Mouse (Mus musculus): ENCODE results near the gene Cnih1. TPM values are rescaled to one million over a fixed set of nuclear protein-coding genes. Genes with fewer than 3 reads are reported as not detected.

The Cnih1 gene
- polyA plus RNA-seq, 1 experiment from 2014 or later = 203 TPM

GRCm38 (mm10) chr14:46779217-46779616 is 9.0 kb downstream of the Cnih1 start:
- no peak for ATAC-seq
- Histone ChIP-seq H3K36me3 (ENCODE audit: control insufficient read depth, insufficient read depth, low read length) (peaks cover 41% of the 10 kb centered on the region), H3K27me3 (replicated peaks; ENCODE audit: control insufficient read depth, insufficient read depth, low read length) (no peaks in the 10 kb centered on the region), H3K4me3 (ENCODE audit: low read length) (no peak overlapping the region), H3K9me3 (ENCODE audit: control insufficient read depth, low read length) (0 out of 2 replicates have a peak, but pooled peaks cover 3% of the 10 kb centered on the region), H3K9ac (ENCODE audit: low read depth, low read length) (no peak overlapping the region), H3K27ac (ENCODE audit: low read depth, low read length) (no peak overlapping the region), H3K4me2 (ENCODE audit: low read length) (no peak overlapping the region), H3K4me1 (ENCODE audit: control insufficient read depth, insufficient read depth, low read depth, low read length) (no peaks in the 10 kb centered on the region)
- WGBS = 95% methylated on average over 7 of the region's 7 CpGs

GRCm38 (mm10) chr14:46778756-46779155 is 9.5 kb downstream of the Cnih1 start:
- no peaks in the 10 kb centered on the region for H3K27me3 ChIP-seq (replicated peaks; ENCODE audit: control insufficient read depth, insufficient read depth, low read length)
- H3K9me3 ChIP-seq (ENCODE audit: control insufficient read depth, low read length) = 0 out of 2 replicates have a peak, but pooled peaks cover 3% of the 10 kb centered on the region
- no peak for ATAC-seq
- WGBS = 96% methylated on average over 9 of the region's 9 CpGs
- peaks cover 41% of the 10 kb centered on the region for H3K36me3 ChIP-seq (ENCODE audit: control insufficient read depth, insufficient read depth, low read length)
- no peak overlapping the region for H3K27ac ChIP-seq (ENCODE audit: low read depth, low read length)
- H3K4me1 ChIP-seq (ENCODE audit: control insufficient read depth, insufficient read depth, low read depth, low read length) = no peaks in the 10 kb centered on the region
- no peak overlapping the region for H3K9ac ChIP-seq (ENCODE audit: low read depth, low read length)
- H3K4me2 ChIP-seq (ENCODE audit: low read length) = no peak overlapping the region
- no peak overlapping the region for H3K4me3 ChIP-seq (ENCODE audit: low read length)

- Histone ChIP-seq H3K4me3 (ENCODE audit: low read length) (no peak overlapping the region), H3K36me3 (ENCODE audit: control insufficient read depth, insufficient read depth, low read length) (peaks cover 12% of the 10 kb centered on the region; the same call in 1 of the 2 replicates), H3K4me1 (ENCODE audit: control insufficient read depth, insufficient read depth, low read depth, low read length) (no peaks in the 10 kb centered on the region), H3K27me3 (replicated peaks; ENCODE audit: control insufficient read depth, insufficient read depth, low read length) (no peaks in the 10 kb centered on the region), H3K4me2 (ENCODE audit: low read length) (no peak overlapping the region), H3K9ac (ENCODE audit: low read depth, low read length) (no peak overlapping the region; the same call in 1 of the 2 replicates), H3K27ac (ENCODE audit: low read depth, low read length) (no peak overlapping the region), H3K9me3 (ENCODE audit: control insufficient read depth, low read length) (no peaks in the 10 kb centered on the region)
- WGBS = 84% methylated on average over 6 of the region's 6 CpGs
- ATAC-seq = no peak
Measured at GRCm38 (mm10) chr14:46770036-46770435, 18.2 kb downstream of the Cnih1 start.

- Histone ChIP-seq H3K4me3 (ENCODE audit: low read length) (no peak overlapping the region), H3K36me3 (ENCODE audit: control insufficient read depth, insufficient read depth, low read length) (peaks cover 8% of the 10 kb centered on the region), H3K4me1 (ENCODE audit: control insufficient read depth, insufficient read depth, low read depth, low read length) (no peaks in the 10 kb centered on the region), H3K9me3 (ENCODE audit: control insufficient read depth, low read length) (no peaks in the 10 kb centered on the region), H3K27ac (ENCODE audit: low read depth, low read length) (no peak overlapping the region), H3K27me3 (replicated peaks; ENCODE audit: control insufficient read depth, insufficient read depth, low read length) (no peaks in the 10 kb centered on the region), H3K4me2 (ENCODE audit: low read length) (no peak overlapping the region), H3K9ac (ENCODE audit: low read depth, low read length) (no peak overlapping the region)
- ATAC-seq = no peak
- 69% methylated on average over 12 of the region's 12 CpGs for WGBS
Measured at GRCm38 (mm10) chr14:46767116-46767515, 21.1 kb downstream of the Cnih1 start.

GRCm38 (mm10) chr14:46761186-46761585 is 27.0 kb downstream of the Cnih1 start:
- ATAC-seq = no peak
- H3K4me2 ChIP-seq (ENCODE audit: low read length) = peak overlapping the region; percentile 97
- no peaks in the 10 kb centered on the region for H3K27me3 ChIP-seq (replicated peaks; ENCODE audit: control insufficient read depth, insufficient read depth, low read length)
- H3K36me3 ChIP-seq (ENCODE audit: control insufficient read depth, insufficient read depth, low read length) = peaks cover 2% of the 10 kb centered on the region; the same call in 1 of the 2 replicates
- peak overlapping the region; percentile 80; the same call in 1 of the 2 replicates for H3K9ac ChIP-seq (ENCODE audit: low read depth, low read length)
- peaks cover 6% of the 10 kb centered on the region for H3K4me1 ChIP-seq (ENCODE audit: control insufficient read depth, insufficient read depth, low read depth, low read length)
- 42% methylated on average over 6 of the region's 6 CpGs for WGBS
- peak overlapping the region; percentile 84 for H3K4me3 ChIP-seq (ENCODE audit: low read length)
- H3K27ac ChIP-seq (ENCODE audit: low read depth, low read length) = no peak overlapping the region
- H3K9me3 ChIP-seq (ENCODE audit: control insufficient read depth, low read length) = no peaks in the 10 kb centered on the region

- peaks cover 2% of the 10 kb centered on the region; the same call in 1 of the 2 replicates for H3K36me3 ChIP-seq (ENCODE audit: control insufficient read depth, insufficient read depth, low read length)
- no peaks in the 10 kb centered on the region for H3K27me3 ChIP-seq (replicated peaks; ENCODE audit: control insufficient read depth, insufficient read depth, low read length)
- H3K9me3 ChIP-seq (ENCODE audit: control insufficient read depth, low read length) = no peaks in the 10 kb centered on the region
- peak; percentile 100 for ATAC-seq
- peaks cover 6% of the 10 kb centered on the region for H3K4me1 ChIP-seq (ENCODE audit: control insufficient read depth, insufficient read depth, low read depth, low read length)
- H3K9ac ChIP-seq (ENCODE audit: low read depth, low read length) = peak within 1 kb of the TSS; percentile 80
- WGBS = under 1% methylated on average over 54 of the region's 54 CpGs
- H3K27ac ChIP-seq (ENCODE audit: low read depth, low read length) = no peak within 1 kb of the TSS
- peak within 1 kb of the TSS; percentile 97 for H3K4me2 ChIP-seq (ENCODE audit: low read length)
- H3K4me3 ChIP-seq (ENCODE audit: low read length) = peak within 1 kb of the TSS; percentile 84
Measured at GRCm38 (mm10) chr14:46760355-46761029, 27.7 kb downstream of the Cnih1 start, which contains the start of gene Cdkn3. Gene Cdkn3, plus strand, starts transcription at chr14:46760541.

GRCm38 (mm10) chr14:46759970-46760354 is 28.2 kb downstream of the Cnih1 start:
- no peak; the same call in 1 of the 2 replicates for ATAC-seq
- 3% methylated on average over 7 of the region's 7 CpGs for WGBS

GRCm38 (mm10) chr14:46757736-46758135 is 30.5 kb downstream of the Cnih1 start:
- Histone ChIP-seq H3K4me2 (ENCODE audit: low read length) (no peak overlapping the region), H3K27ac (ENCODE audit: low read depth, low read length) (no peak overlapping the region), H3K36me3 (ENCODE audit: control insufficient read depth, insufficient read depth, low read length) (no peaks in the 10 kb centered on the region), H3K9me3 (ENCODE audit: control insufficient read depth, low read length) (no peaks in the 10 kb centered on the region), H3K4me3 (ENCODE audit: low read length) (no peak overlapping the region), H3K27me3 (replicated peaks; ENCODE audit: control insufficient read depth, insufficient read depth, low read length) (no peaks in the 10 kb centered on the region), H3K4me1 (ENCODE audit: control insufficient read depth, insufficient read depth, low read depth, low read length) (peaks cover 6% of the 10 kb centered on the region), H3K9ac (ENCODE audit: low read depth, low read length) (no peak overlapping the region)
- no peak for ATAC-seq
- WGBS = 51% methylated on average over 9 of the region's 9 CpGs

More at GRCm38 (mm10) chr14:46759970-46760354, 28.2 kb downstream of the Cnih1 start:
- Histone ChIP-seq H3K4me2 (ENCODE audit: low read length) (peak overlapping the region; percentile 97), H3K4me3 (ENCODE audit: low read length) (peak overlapping the region; percentile 84), H3K9ac (ENCODE audit: low read depth, low read length) (no peak overlapping the region), H3K27ac (ENCODE audit: low read depth, low read length) (no peak overlapping the region), H3K36me3 (ENCODE audit: control insufficient read depth, insufficient read depth, low read length) (peaks cover 2% of the 10 kb centered on the region; the same call in 1 of the 2 replicates), H3K27me3 (replicated peaks; ENCODE audit: control insufficient read depth, insufficient read depth, low read length) (no peaks in the 10 kb centered on the region), H3K9me3 (ENCODE audit: control insufficient read depth, low read length) (no peaks in the 10 kb centered on the region), H3K4me1 (ENCODE audit: control insufficient read depth, insufficient read depth, low read depth, low read length) (peaks cover 6% of the 10 kb centered on the region)

- Histone ChIP-seq H3K9me3 (ENCODE audit: control insufficient read depth, low read length) (no peaks in the 10 kb centered on the region), H3K4me2 (ENCODE audit: low read length) (no peak overlapping the region), H3K4me3 (ENCODE audit: low read length) (no peak overlapping the region), H3K4me1 (ENCODE audit: control insufficient read depth, insufficient read depth, low read depth, low read length) (peaks cover 1% of the 10 kb centered on the region), H3K27ac (ENCODE audit: low read depth, low read length) (no peak overlapping the region), H3K9ac (ENCODE audit: low read depth, low read length) (no peak overlapping the region), H3K36me3 (ENCODE audit: control insufficient read depth, insufficient read depth, low read length) (no peaks in the 10 kb centered on the region), H3K27me3 (replicated peaks; ENCODE audit: control insufficient read depth, insufficient read depth, low read length) (no peaks in the 10 kb centered on the region)
- 92% methylated on average over 8 of the region's 8 CpGs for WGBS
- no peak for ATAC-seq
Measured at GRCm38 (mm10) chr14:46755851-46756250, 32.4 kb downstream of the Cnih1 start.

Data from hindbrain, embryonic 16.5 days (tissue).